Mouse (Mus musculus): ENCODE data around the gene Tnik.

DNA sequence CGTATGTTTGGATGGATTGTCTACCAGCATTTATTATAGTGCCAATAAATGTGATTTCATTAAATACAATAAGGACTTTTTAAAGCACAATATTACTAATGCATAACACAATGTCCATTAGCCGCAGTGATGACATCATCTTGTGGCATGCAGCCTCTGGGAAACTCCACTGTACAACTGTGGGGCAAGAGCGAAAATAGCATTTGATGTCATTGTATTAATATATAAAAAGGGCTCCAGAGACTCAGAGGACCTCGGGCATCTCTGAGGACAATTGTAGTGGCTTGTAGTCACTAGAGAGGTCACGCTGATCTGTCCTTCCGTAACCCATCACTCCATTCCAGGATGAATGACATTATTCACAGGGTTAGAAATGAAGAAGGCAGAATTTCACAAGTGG is 157.2 kb downstream of the Tnik start:
- TF ChIP-seq TAL1 (IDR thresholded peaks at IDR 0.05; ENCODE audit: low read length) = no peak
- no peak for TF ChIP-seq GATA1 (IDR thresholded peaks at IDR 0.05; ENCODE audit: low read length)

All from erythroblast, embryonic 14.5 days (primary cell).